Mouse (Mus musculus): Measurements from ENCODE around the gene Gm17545. TPM values are rescaled to one million over a fixed set of nuclear protein-coding genes. Genes with fewer than 3 reads are reported as not detected.

Gene Gm17545
- not detected in 2 replicates for polyA plus RNA-seq (2012; rRNA removed)

GRCm38 (mm10) chr9:22453990-22454389, at the start of gene Gm17545:
TSS of gene Gm17545 (plus strand) at chr9:22454290.

GRCm38 (mm10) chr9:22411002-22411857, 42.9 kb upstream of the Gm17545 start, which contains the start of gene 9530077C05Rik:
TSS of gene 9530077C05Rik (plus strand) at chr9:22411513.

GRCm38 (mm10) chr9:22469643-22470042, 15.6 kb downstream of the Gm17545 start, which contains the start of gene Rp9:
TSS of gene Rp9 (minus strand) at chr9:22469743.

GRCm38 (mm10) chr9:22475424-22475868, 21.4 kb downstream of the Gm17545 start, which contains the start of gene Bbs9:
TSS of gene Bbs9 (plus strand) at chr9:22475715.

Other genes starting within 250 kb of the Gm17545 start
- gene Zfp809, start 228.6 kb upstream of the Gm17545 start, polyA plus RNA-seq (2012; rRNA removed): 11.6 and 18.9 TPM in 2 replicates
- 0.25 and 0.40 TPM in 2 replicates for gene Zfp599, start 194.4 kb upstream of the Gm17545 start, polyA plus RNA-seq (2012; rRNA removed)
- 3.6 and 4.0 TPM in 2 replicates for gene Zfp810, start 146.6 kb upstream of the Gm17545 start, polyA plus RNA-seq (2012; rRNA removed)
- 1.9 and 2.0 TPM in 2 replicates for gene Anln, start 65.1 kb upstream of the Gm17545 start, polyA plus RNA-seq (2012; rRNA removed)
- gene 9530077C05Rik, start 42.8 kb upstream of the Gm17545 start, polyA plus RNA-seq (2012; rRNA removed): 0.52 and 0.65 TPM in 2 replicates
- gene Rp9, start 15.5 kb downstream of the Gm17545 start, polyA plus RNA-seq (2012; rRNA removed): 120 and 149 TPM in 2 replicates
- gene Bbs9, start 21.4 kb downstream of the Gm17545 start, polyA plus RNA-seq (2012; rRNA removed): 4.0 and 6.5 TPM in 2 replicates

Data from colon, adult 2 months (tissue).